Mouse (Mus musculus) liver, embryonic 11.5 days (tissue): ENCODE data around the gene Stat1. TPM values are rescaled to one million over a fixed set of nuclear protein-coding genes. Genes with fewer than 3 reads are reported as not detected.

Experiments
- ATAC-seq: fragments of 200-750 bp; cut with Nextera tagmentation; replicated peaks from 2 replicates; pipeline ENCODE4 v1.8.0; 2017; ENCODE audit warnings: moderate number of reproducible peaks, mild to moderate bottlenecking, moderate TSS enrichment, moderate library complexity; ENCODE audit not compliant: low FRiP score
- DNase-seq: peaks from one replicate; pipeline ENCODE4 v3.0.0-alpha.2; 2017; ENCODE audit warnings: low spot score
- H3K27ac ChIP-seq: fragments of 300-500 bp; sonication (generic); 2 replicates; pipeline ENCODE4 v1.5.1; 2014; ENCODE audit warnings: mild to moderate bottlenecking, low read depth, low read length, control low read depth
- H3K27me3 ChIP-seq: fragments of 300-500 bp; sonication (generic); replicated peaks from 2 replicates; pipeline ENCODE4 v1.6.1; 2014; ENCODE audit warnings: low read length, mixed read lengths; ENCODE audit not compliant: control insufficient read depth, insufficient read depth
- H3K36me3 ChIP-seq: fragments of 300-500 bp; sonication (generic); 2 replicates; pipeline ENCODE4 v1.6.1; 2014; ENCODE audit warnings: mild to moderate bottlenecking, low read length, moderate library complexity, mixed read lengths; ENCODE audit not compliant: control insufficient read depth, insufficient read depth
- H3K4me1 ChIP-seq: fragments of 300-500 bp; sonication (generic); replicated peaks from 2 replicates; pipeline ENCODE4 v1.6.1; 2014; ENCODE audit warnings: low read length, mixed read lengths; ENCODE audit not compliant: control insufficient read depth, insufficient read depth
- H3K4me2 ChIP-seq: fragments of 300-500 bp; sonication (generic); 2 replicates; pipeline ENCODE4 v1.6.1; 2014; ENCODE audit warnings: mild to moderate bottlenecking, control low read depth, moderate library complexity
- H3K4me3 ChIP-seq: fragments of 300-500 bp; sonication (generic); 2 replicates; pipeline ENCODE4 v1.5.1; 2014; ENCODE audit warnings: low read depth, low read length, control low read depth
- H3K9ac ChIP-seq: fragments of 300-500 bp; sonication (generic); 2 replicates; pipeline ENCODE4 v1.6.1; 2014; ENCODE audit warnings: low read depth, low read length, control low read depth
- H3K9me3 ChIP-seq: fragments of 300-500 bp; sonication (generic); 2 replicates; pipeline ENCODE4 v1.6.1; 2016; ENCODE audit warnings: low read length, inconsistent platforms, mixed read lengths; ENCODE audit not compliant: control insufficient read depth
- WGBS: fragments of 180-500 bp; shearing (Covaris S2); extraction: QIAGEN DNeasy Blood & Tissue Kit; methylation state at CpG from one replicate; pipeline ENCODE4 v1.1.7; 2014; 5-methylcytosine and 5-hydroxymethylcytosine counted together
- polyA plus RNA-seq: library from polyadenylated mRNA; unstranded; fragments of >200 nt; fragmentation: Nextera tagmentation; extraction: Ambion mirVana; gene quantifications from 2 replicates; pipeline ENCODE4 v1.2.1, GENCODE M21; 2014

The Stat1 gene
- 17.8 and 19.0 TPM in 2 replicates for polyA plus RNA-seq

- Histone ChIP-seq H3K4me3 (peak within 1 kb of the TSS; percentile 89), H3K27ac (peak within 1 kb of the TSS; percentile 62), H3K4me2 (peak within 1 kb of the TSS; percentile 85), H3K9me3 (no peaks in the 10 kb centered on the region), H3K27me3 (no peaks in the 10 kb centered on the region), H3K4me1 (peaks cover 2% of the 10 kb centered on the region), H3K36me3 (no peaks in the 10 kb centered on the region), H3K9ac (peak within 1 kb of the TSS; percentile 80)
- ATAC-seq = peak; percentile 91
- DNase-seq = peak; percentile 94
- 4% methylated on average over 37 of the region's 37 CpGs for WGBS
These were observed at the start of gene Stat1 for GRCm38 (mm10) chr1:52118860-52119591. Gene Stat1 (plus strand): TSS chr1:52119440.

- H3K27me3 ChIP-seq = no peaks in the 10 kb centered on the region
- H3K9ac ChIP-seq = no peak overlapping the region
- H3K36me3 ChIP-seq = no peaks in the 10 kb centered on the region
- WGBS = 47% methylated on average over 10 of the region's 10 CpGs
- H3K4me3 ChIP-seq = no peak overlapping the region
- no peak overlapping the region for H3K4me2 ChIP-seq
- no peak overlapping the region for H3K27ac ChIP-seq
- no peak for DNase-seq
- no peaks in the 10 kb centered on the region for H3K9me3 ChIP-seq
- ATAC-seq = no peak
- H3K4me1 ChIP-seq = no peaks in the 10 kb centered on the region
These were observed 39.4 kb upstream of the Stat1 start for GRCm38 (mm10) chr1:52079724-52080367.

- Histone ChIP-seq H3K4me2 (no peak overlapping the region), H3K9me3 (no peaks in the 10 kb centered on the region), H3K27me3 (no peaks in the 10 kb centered on the region), H3K4me1 (no peaks in the 10 kb centered on the region), H3K27ac (no peak overlapping the region), H3K9ac (no peak overlapping the region), H3K4me3 (no peak overlapping the region), H3K36me3 (no peaks in the 10 kb centered on the region)
- DNase-seq = no peak
- no peak for ATAC-seq
- WGBS = 47% methylated on average over 8 of the region's 8 CpGs
These were observed 38.9 kb upstream of the Stat1 start for GRCm38 (mm10) chr1:52080375-52080774.

- no peaks in the 10 kb centered on the region for H3K27me3 ChIP-seq
- H3K27ac ChIP-seq = no peak overlapping the region
- H3K9me3 ChIP-seq = no peaks in the 10 kb centered on the region
- no peaks in the 10 kb centered on the region for H3K4me1 ChIP-seq
- no peak for ATAC-seq
- H3K36me3 ChIP-seq = no peaks in the 10 kb centered on the region
- no peak overlapping the region for H3K4me3 ChIP-seq
- 38% methylated on average over 4 of the region's 4 CpGs for WGBS
- no peak overlapping the region for H3K4me2 ChIP-seq
- H3K9ac ChIP-seq = no peak overlapping the region
- no peak for DNase-seq
These were observed 33.0 kb upstream of the Stat1 start for GRCm38 (mm10) chr1:52086236-52086635.

- Histone ChIP-seq H3K36me3 (no peaks in the 10 kb centered on the region), H3K9me3 (no peaks in the 10 kb centered on the region), H3K4me3 (no peak overlapping the region), H3K4me2 (no peak overlapping the region), H3K27me3 (no peaks in the 10 kb centered on the region), H3K9ac (no peak overlapping the region), H3K27ac (no peak overlapping the region), H3K4me1 (no peaks in the 10 kb centered on the region)
- DNase-seq (no peak), ATAC-seq (no peak)
- WGBS = 76% methylated on average over 1 of the region's 1 CpGs
These were observed 32.1 kb upstream of the Stat1 start for GRCm38 (mm10) chr1:52087128-52087527.

- Histone ChIP-seq H3K4me2 (no peak overlapping the region), H3K9me3 (no peaks in the 10 kb centered on the region), H3K9ac (no peak overlapping the region), H3K36me3 (no peaks in the 10 kb centered on the region), H3K4me3 (no peak overlapping the region), H3K27me3 (no peaks in the 10 kb centered on the region), H3K4me1 (no peaks in the 10 kb centered on the region), H3K27ac (no peak overlapping the region)
- DNase-seq (no peak), ATAC-seq (no peak)
- WGBS = 85% methylated on average over 4 of the region's 4 CpGs
These were observed 30.6 kb upstream of the Stat1 start for GRCm38 (mm10) chr1:52088634-52089033.

GRCm38 (mm10) chr1:52098618-52099232 lies 20.5 kb upstream of the Stat1 start:
- Histone ChIP-seq H3K4me2 (no peak overlapping the region), H3K9ac (no peak overlapping the region), H3K27ac (no peak overlapping the region), H3K4me3 (no peak overlapping the region), H3K36me3 (no peaks in the 10 kb centered on the region), H3K27me3 (no peaks in the 10 kb centered on the region), H3K9me3 (no peaks in the 10 kb centered on the region), H3K4me1 (no peaks in the 10 kb centered on the region)
- 78% methylated on average over 3 of the region's 3 CpGs for WGBS
- ATAC-seq (no peak), DNase-seq (no peak)

- DNase-seq (no peak), ATAC-seq (no peak)
- Histone ChIP-seq H3K36me3 (no peaks in the 10 kb centered on the region), H3K9me3 (no peaks in the 10 kb centered on the region), H3K27ac (no peak overlapping the region), H3K4me2 (no peak overlapping the region), H3K4me3 (no peak overlapping the region), H3K4me1 (no peaks in the 10 kb centered on the region), H3K27me3 (no peaks in the 10 kb centered on the region), H3K9ac (no peak overlapping the region)
- WGBS = 69% methylated on average over 6 of the region's 6 CpGs
These were observed 18.7 kb upstream of the Stat1 start for GRCm38 (mm10) chr1:52100496-52100895.
